Mouse (Mus musculus) liver, postnatal 0 days (tissue): ENCODE measurements around the gene Il4ra.

Experiments
- CTCF ChIP-seq: sonication (generic); IDR thresholded peaks from 2 replicates; pipeline ENCODE4 v1.5.1; 2016; ENCODE audit warnings: antibody characterized with exemption, low read depth
- EP300 ChIP-seq: IDR thresholded peaks from 2 replicates; pipeline ENCODE4 v1.6.1; 2016; ENCODE audit warnings: antibody characterized with exemption, low read depth, mild to moderate bottlenecking

- TF ChIP-seq CTCF (no peak), EP300 (no peak)
These were observed 55.7 kb downstream of the Il4ra start for GRCm38 (mm10) chr7:125607384-125608182.
